Mouse (Mus musculus) kidney, postnatal 14 days (tissue): ENCODE measurements around the gene Oard1.

Source experiments
- DNase-seq: peaks from one replicate; pipeline ENCODE4 v3.0.0; 2022; ENCODE audit warnings: mixed read lengths

Gene Oard1

GRCm38 (mm10) chr17:48409380-48410298 lies at the start of gene Oard1, which contains the start of gene Nfya:
Gene Oard1 (plus strand): TSS chr17:48410014.
Gene Nfya (minus strand): TSS chr17:48409906.
- DNase-seq = peak; percentile 100

GRCm38 (mm10) chr17:48360462-48360861 lies 49.4 kb upstream of the Oard1 start:
- no peak for DNase-seq

GRCm38 (mm10) chr17:48362346-48362745 lies 47.5 kb upstream of the Oard1 start:
- DNase-seq = no peak

GRCm38 (mm10) chr17:48362966-48363365 lies 46.8 kb upstream of the Oard1 start:
- DNase-seq = peak; percentile 48

GRCm38 (mm10) chr17:48363421-48363965 lies 46.3 kb upstream of the Oard1 start:
- no peak for DNase-seq

GRCm38 (mm10) chr17:48365511-48366155 lies 44.2 kb upstream of the Oard1 start:
- no peak for DNase-seq

- no peak for DNase-seq
Measured at GRCm38 (mm10) chr17:48366806-48367205, 43.0 kb upstream of the Oard1 start.

GRCm38 (mm10) chr17:48371621-48372020 lies 38.2 kb upstream of the Oard1 start:
- DNase-seq = no peak

- no peak for DNase-seq
Measured at GRCm38 (mm10) chr17:48372987-48373386, 36.8 kb upstream of the Oard1 start.

GRCm38 (mm10) chr17:48376102-48376501 lies 33.7 kb upstream of the Oard1 start:
- no peak for DNase-seq

GRCm38 (mm10) chr17:48379050-48379449 lies 30.8 kb upstream of the Oard1 start:
- no peak for DNase-seq

GRCm38 (mm10) chr17:48385786-48386461 lies 23.9 kb upstream of the Oard1 start:
- no peak for DNase-seq

GRCm38 (mm10) chr17:48388666-48389065 lies 21.1 kb upstream of the Oard1 start:
- no peak for DNase-seq

- DNase-seq = no peak
Measured at GRCm38 (mm10) chr17:48389442-48389841, 20.4 kb upstream of the Oard1 start.

GRCm38 (mm10) chr17:48391446-48391845 lies 18.4 kb upstream of the Oard1 start:
- DNase-seq = no peak

- DNase-seq = no peak
Measured at GRCm38 (mm10) chr17:48392616-48393015, 17.2 kb upstream of the Oard1 start.

- DNase-seq = no peak
Measured at GRCm38 (mm10) chr17:48401710-48402109, 8.1 kb upstream of the Oard1 start.

GRCm38 (mm10) chr17:48402751-48403150 lies 7.1 kb upstream of the Oard1 start:
- no peak for DNase-seq

GRCm38 (mm10) chr17:48403848-48404247 lies 6.0 kb upstream of the Oard1 start:
- DNase-seq = no peak

- no peak for DNase-seq
Measured at GRCm38 (mm10) chr17:48404706-48405105, 5.1 kb upstream of the Oard1 start.

- DNase-seq = no peak
Measured at GRCm38 (mm10) chr17:48407154-48407553, 2.7 kb upstream of the Oard1 start.

- DNase-seq = no peak
Measured at GRCm38 (mm10) chr17:48407910-48408525, 1.8 kb upstream of the Oard1 start.
